Mouse (Mus musculus) gastrocnemius, postnatal 36 days (tissue): ENCODE results near the gene Vwa1. TPM values are rescaled to one million over a fixed set of nuclear protein-coding genes. Genes with fewer than 3 reads are reported as not detected.

Source experiments
- DNase-seq, 2 experiments: peaks; one replicate each; pipeline ENCODE4 v3.0.0; 2022
- intact Hi-C: fragments of 180-260 bp; cut with DNase I; formaldehyde crosslinking; loops from one replicate; pipeline ENCODE4 v1.15.1; 2025
- total RNA-seq, 2 experiments: library from RNA; stranded (reverse); gene quantifications; 2 replicates each; pipeline ENCODE4 v1.2.3; 2021

Gene Vwa1
- total RNA-seq, 2 experiments from 2014 or later: 4.6 to 4.7 TPM

DNA sequence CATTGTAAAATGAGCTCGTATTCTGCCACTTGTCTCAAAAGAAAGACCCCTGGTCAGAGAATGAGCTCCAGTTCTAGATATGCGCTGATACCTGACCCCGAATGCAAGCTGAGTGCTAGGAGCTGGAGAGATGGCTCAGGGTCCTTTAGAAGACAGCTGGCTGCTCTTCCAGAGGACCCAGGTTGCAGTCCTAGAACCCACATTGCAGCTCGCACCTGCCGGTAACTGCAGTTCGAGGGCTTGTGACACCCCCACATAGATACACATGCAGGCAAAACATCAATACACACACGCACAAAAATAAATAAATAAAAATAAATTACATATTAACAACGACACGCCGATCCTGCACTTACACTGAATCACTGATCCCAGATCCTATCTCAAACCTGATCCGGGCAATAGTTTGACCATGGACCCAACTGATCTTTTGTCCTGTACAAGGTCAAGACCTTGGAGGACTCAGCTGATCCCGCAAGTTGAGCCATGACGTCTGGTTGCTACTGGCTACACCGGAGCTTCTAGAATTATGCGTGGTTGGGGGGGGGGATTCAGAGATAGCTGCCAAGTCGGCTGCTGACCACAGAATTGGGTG, 9.1 kb upstream of the Vwa1 start:
- intact Hi-C loops: loop anchor here (1.0 kb wide), 1 partner anchor 13 kb away; no protein-coding TSS in a partner anchor
- DNase-seq: no peak

DNA sequence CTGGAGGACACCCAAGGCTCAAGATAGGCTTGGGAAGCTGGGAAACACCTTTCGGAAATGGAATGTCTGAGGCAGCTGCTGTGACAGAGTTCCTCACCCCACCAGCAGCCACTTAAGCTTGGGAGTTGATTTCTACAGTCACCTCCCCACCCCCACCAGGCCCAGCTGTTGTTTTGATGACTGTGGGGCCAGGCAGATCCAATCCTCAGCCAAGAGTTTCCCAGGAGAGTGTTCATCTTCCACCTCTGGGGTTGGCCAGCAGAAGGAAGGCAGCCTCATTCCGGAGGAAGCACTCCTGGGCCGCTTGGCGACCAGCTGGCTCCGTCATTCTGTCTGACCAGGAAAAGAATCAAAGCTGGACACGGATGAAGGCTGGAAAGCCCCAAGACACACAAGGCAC, 6.4 kb upstream of the Vwa1 start:
- peak; percentile 79 to 87 for DNase-seq
- intact Hi-C loops: no loop called here

DNA sequence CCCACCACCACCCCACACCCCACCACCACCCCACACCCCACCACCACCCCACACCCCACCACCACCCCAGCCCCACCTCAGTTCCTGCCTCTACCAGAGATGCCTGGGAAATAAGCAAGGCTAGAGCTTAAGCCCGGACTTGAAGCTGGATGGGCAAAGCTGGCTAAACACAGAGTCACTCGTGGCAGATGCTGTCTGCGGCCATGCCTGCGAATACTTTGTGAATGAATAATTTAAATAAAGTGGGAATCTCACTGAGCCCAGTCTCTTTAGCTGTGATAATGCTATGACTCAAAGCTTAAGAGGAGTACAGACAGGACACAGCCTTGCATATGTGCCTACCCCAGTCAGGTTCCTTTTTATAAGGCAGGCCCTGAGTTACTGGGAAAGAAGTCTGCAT, 5.0 kb upstream of the Vwa1 start:
- intact Hi-C loops: no loop called here
- DNase-seq: no peak

DNA sequence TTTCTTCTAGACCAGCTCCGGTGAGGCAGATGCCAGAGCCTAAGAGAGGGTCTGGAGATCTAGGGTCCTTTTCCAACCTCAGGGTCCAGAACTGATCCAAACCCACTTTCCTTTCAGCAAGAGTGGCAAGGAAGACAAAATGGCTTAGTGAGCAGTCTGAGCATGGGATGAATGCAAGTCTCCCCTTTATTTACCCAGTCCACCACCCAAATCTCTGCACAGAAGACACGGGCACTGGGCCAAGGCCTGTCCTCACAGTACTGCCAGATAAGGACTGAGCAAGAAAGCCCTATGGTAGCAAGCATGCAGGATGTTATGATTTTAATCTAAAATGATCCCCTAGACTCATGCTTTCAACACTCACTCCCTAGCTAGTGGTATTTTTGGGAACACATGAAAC, 3.3 kb upstream of the Vwa1 start:
- DNase-seq: no peak
- intact Hi-C loops: no loop called here

DNA sequence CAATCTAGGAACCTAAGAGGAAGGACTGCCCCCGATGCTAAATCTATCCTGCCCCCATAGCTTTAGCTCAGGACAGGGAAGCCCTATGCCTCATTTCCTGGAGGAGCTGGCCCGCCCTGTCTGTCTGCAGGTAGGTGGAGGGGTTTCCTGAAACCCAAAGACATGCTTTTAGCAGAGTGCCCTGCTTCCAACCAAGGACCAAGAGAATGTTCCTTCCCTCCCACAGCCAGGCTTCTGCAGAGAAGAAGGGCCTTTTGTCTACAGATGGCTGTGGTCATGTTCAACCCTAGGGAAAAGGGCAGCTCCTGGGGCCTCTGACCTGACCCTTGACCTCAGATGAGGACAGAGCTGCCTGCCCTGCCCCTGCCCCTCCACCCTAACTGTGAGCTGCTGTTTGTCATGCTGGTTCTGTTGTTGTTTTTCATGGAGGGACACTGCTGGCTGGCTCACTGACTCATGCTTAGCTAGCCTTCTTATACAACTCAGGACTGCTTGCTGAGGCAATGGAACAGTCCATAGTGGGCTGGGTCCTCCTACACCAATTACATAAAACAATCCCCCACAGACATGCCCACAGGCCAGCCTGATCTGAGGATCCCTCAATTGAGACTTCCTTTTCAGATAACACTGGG, 2.3 kb upstream of the Vwa1 start:
- intact Hi-C loops: no loop called here
- DNase-seq: no peak

DNA sequence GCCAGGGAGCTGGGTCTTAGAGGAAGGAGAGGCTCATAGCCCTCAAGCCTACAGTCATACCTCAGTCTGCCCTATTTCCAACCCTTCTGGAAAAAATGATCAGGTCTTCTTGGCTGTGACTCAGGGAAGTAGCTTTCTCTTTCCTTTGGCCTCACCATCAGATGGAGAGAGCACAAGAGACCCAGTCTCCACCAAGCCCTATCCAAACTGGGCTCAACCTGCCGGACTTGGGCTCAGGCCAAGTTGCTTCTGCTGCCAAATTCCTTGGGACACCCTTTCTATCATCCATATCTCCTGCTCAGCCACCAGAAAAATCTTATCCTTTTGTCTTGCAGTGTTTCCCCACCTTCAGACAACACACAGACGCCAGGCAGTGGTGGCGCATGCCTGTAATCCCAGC, 1.4 kb upstream of the Vwa1 start:
- intact Hi-C loops: no loop called here
- DNase-seq: peak; percentile 39 to 46

DNA sequence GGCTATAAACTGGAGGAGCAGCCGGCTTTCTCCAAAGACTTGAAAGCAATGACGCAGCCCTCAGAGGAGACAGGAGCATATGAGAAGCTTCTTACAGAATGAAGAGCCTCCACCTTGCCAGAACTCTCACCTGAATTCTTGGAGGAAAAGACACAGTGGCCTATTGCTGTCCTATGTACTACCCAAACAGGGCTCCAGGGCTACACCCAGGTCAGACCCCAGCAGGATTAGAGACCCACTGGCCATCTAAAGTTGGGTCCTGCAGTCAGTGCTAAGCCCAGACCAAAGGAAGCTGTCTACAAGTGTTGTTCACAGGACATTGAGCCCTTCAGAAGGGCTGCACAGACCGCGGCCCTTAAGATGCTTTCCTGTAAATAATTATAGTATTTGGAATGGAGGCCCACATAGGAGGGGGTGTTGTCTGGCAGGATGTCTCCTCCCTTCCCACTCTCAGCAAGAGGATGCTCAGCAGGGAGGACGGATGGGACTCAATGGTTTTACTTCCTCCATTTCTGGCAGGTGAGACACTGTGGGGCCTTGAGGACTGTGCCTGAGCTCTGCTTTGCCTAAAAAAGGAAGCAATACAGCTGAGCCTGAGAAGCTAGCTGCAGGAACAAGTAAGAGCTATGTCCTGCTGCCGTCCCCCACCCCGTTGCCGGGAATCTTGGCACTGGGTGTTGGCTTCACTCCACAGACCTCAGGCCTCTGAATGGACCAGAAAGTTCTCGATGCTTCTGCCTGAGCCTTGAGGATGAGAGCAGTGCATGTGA, 658 bp upstream of the Vwa1 start:
- peak; percentile 62 to 64 for DNase-seq
- intact Hi-C loops: no loop called here

DNA sequence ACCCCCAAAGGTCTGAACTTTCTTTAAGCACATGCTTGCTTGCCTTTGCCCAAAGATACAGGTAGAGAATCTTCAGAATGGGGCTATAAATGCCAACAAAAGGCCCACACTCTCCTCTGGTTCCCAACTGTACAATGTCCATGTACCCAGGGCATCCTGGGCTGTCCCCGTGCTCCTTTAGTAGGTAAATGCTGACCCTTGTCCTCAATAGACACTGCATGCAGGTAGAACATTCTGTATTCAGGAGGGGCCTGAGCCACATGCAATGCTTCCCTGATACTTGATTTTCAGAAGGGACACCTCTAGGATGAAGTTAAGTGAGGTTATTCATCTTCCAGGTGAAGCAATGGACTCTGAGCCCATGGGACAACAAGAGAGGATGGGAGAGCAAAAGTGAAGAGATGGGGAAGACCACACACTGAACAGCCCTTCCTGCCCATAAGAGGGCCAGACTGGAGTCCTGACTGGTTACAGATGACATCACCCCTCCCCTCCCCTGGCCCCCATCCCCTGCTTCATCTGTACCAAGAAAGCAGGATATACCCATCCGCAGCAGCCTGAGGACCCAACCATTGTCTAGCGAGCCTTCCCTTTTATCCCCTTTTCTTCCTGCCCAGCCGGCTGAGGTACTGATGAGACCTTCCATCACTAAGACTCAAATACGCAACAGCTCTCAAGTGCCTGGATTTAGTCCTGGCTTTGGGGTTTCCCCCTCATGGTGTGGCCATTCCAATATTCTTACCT, 991 bp downstream of the Vwa1 start:
- DNase-seq: no peak
- intact Hi-C loops: no loop called here

DNA sequence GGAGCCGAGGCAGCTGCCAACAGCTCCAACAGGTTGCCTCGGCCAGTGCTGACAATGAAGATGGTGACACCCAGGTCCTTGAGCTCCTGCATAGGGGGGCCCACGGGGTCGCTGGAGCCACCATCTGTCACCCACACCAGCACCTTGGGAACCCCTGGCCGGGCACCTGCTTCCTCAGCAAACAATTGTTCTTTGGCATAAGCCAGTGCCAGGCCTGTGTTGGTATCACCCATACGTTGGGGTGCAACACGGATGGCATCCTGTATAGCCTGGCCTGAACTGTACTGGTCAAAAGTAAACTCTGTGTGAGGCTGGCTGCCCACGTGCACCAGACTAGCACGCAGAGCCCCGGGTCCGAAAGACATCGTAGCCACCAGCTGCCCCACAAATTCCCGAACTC, 1.7 kb downstream of the Vwa1 start:
- intact Hi-C loops: no loop called here

DNA sequence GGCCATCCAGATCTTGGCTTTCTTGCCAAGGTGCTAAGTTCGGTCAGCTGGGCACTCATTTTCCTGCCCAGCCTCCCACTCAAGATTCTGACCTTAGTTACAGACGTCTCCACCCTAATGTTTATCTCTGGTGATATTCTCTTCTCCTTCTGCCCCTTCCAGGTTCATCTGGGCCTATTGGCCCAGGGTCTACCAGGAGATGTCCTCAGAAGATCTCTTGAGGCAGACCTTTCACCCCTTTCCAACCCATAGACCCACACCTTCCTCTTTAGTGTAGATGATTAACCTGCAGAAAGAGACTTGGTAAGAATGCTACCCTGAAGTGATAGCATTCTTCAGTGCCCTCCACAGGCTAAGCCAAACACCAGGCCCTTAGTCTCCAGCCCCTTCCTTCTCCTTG, 2.8 kb downstream of the Vwa1 start:
- intact Hi-C loops: no loop called here
- no peak for DNase-seq

More for the DNA sequence above, 1.7 kb downstream of the Vwa1 start:
- no peak for DNase-seq

DNA sequence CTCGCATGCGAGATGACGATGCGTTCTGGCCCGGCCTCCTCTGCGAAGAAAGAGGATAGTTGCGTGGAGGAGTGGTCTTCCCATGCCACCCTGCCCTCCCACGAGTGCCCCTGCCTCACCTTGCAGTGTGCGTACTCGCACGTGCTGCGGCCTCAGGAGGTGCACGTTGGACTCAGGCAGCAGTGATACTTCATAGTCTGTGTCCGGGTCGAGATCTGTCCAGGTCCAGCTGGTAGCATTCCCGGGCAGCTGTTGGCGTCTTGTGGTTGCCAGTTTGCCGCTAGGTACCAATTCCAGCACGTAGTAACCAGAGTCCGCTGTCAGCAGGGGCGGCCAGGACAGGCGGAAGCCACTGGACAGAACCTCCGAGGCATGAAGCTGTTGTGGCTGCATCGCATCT, 3.9 kb downstream of the Vwa1 start:
- intact Hi-C loops: loop anchor here (1.0 kb wide), 1 partner anchor 13 kb away; no protein-coding TSS in a partner anchor

DNA sequence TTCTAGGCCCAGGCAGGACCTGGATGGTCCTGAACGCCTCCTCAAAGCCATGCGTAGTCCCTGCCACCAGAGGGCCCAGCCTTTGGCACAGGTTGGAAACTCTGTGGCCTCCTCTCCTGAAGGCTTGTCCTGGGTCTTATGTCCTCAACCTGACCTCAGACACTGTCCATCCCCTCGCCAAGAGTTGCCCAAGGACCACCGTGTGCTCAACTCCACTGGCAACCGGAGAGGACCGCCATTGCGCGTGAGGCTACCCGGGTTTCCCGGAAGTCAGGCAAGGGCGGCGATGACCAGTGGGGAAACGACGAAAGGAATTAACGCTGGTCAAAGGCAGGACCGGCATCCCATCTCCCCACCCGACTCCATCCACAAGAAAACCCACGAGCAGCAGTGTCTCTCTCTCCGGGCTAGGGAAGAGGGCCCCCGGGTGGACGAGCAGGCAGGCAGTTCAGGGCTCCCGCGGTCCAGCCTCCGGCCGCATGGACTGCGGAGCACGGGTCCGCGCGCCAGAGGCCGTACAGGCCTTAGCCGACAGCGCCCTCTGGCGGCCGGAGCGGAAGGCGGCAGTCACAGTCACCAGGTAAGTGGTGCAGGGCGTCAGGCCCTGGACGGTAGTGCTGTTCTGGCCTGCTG, 4.5 kb downstream of the Vwa1 start:
- intact Hi-C loops: loop anchor here (1.0 to 5.0 kb wide), 2 partner anchors 13 to 48 kb away; no protein-coding TSS in a partner anchor
- peak; percentile 87 to 90 for DNase-seq

More for the DNA sequence above, 3.9 kb downstream of the Vwa1 start:
- peak; percentile 62 to 75 for DNase-seq

DNA sequence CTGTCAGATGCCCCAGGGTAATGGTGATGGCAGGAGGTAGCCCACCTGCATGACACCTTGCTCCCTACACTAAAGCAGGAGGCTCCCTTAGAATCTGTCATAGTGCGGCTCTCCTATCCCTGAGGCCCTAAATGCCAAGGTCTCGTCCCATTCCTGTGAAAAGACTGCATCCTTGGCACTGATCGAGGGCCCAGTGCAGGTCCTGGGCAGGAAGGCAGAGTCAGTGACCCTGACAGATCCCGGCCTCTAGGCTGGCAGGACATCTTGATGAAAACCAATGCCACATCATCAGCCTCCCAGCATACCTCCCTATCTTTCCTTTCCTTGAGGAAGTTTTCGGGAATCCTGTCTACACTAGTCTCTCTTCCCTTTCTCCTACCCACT, 5.0 kb downstream of the Vwa1 start:
- intact Hi-C loops: loop anchor here (5.0 kb wide), 1 partner anchor 47 kb away; no protein-coding TSS in a partner anchor

DNA sequence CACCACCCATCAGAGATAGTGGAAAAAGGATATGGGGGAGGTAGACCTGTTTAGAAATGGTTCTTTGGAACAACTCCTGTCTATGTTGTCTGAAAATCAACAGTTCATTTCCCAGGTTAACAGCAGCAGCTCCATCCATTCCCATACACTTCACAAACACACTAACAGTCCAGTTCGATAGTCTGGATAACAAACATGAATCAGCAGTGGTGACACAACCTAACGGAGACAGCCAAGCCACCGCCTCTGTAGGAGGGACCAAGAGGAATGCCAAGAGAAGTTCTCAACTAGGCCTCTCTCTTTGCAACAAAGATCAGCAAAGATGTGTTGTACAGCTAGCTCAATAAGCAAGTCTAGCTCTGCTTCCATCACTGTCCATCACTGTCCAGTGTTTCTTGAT, 12.1 kb downstream of the Vwa1 start:
- no peak for DNase-seq
- intact Hi-C loops: no loop called here

More for the DNA sequence above, 5.0 kb downstream of the Vwa1 start:
- DNase-seq: no peak

DNA sequence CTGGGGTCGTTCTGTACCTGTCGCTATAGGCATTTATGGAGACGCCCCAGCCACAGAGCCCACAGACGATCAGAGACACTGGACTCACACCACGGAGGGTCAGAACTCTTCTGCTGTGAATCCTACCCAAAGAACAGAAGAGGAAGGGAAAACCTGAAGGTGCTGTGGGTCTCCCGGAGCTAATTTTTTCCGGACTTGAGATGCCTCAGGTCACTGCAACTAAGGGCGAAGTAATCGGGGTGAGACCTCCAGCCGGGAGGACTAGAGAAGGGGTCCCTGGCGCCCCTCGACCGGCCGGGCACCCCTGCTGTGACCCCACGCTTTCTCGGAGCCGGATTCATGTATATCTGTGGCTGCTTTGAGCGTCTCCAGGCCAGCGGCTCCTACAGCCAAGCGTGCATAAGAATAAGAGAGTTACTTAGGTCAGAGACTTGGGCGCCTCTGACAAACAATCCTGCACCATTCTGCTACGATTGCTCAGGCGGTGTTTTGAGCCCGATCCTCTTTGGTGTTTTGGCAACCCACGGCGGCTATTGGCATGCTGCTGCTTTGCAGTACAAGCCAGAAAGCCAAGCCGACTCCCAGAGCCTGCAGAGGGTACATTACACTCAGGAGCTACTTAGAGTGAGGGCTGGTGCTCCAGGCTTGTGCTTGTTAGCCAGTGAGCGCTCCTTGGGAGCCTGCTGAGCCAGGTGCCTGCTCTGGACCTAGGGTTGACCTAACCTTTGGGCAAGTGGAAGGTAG, 13.0 kb downstream of the Vwa1 start:
- no peak for DNase-seq
- intact Hi-C loops: no loop called here

DNA sequence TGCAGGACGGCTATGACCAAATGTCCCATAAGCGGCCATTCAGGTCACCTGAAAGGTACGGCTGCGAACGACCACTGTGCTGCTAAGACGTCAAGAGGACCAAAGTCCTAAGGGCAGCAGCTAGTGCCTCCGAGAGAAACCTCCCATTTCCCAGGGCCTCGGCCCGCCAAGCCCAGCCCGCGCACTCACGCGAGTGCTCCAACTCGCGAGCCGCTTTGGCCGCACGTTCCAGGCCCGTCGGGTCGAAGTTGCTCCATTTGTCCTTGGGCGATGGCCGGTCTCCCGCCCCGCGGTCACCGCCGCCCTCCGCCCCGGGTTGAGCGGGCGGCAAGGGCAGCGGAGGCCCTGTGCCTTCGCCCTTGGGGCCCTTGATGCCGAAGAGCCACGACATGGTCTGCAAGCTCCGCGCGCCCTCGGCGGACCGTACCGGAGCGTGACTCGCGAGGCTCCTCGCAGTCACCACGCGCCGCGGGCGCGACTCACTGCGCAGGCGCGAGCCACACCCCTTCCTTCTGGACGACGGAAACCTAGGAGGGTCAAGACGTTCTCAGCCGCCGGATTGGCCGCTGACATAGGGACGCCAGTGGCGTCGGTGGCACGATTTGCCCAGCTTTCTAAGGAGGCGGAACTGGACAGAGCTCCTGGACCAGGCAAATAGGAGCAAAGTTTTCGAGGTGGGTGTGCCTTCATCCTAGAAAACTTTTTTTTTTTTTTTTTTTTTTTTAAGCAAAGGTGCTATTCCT, 13.7 kb downstream of the Vwa1 start, which contains the start of gene Atad3a:
Gene Atad3a, minus strand, starts transcription at position 481 of the 743 bp plus-strand sequence.
- peak; percentile 95 for DNase-seq
- intact Hi-C loops: no loop called here

DNA sequence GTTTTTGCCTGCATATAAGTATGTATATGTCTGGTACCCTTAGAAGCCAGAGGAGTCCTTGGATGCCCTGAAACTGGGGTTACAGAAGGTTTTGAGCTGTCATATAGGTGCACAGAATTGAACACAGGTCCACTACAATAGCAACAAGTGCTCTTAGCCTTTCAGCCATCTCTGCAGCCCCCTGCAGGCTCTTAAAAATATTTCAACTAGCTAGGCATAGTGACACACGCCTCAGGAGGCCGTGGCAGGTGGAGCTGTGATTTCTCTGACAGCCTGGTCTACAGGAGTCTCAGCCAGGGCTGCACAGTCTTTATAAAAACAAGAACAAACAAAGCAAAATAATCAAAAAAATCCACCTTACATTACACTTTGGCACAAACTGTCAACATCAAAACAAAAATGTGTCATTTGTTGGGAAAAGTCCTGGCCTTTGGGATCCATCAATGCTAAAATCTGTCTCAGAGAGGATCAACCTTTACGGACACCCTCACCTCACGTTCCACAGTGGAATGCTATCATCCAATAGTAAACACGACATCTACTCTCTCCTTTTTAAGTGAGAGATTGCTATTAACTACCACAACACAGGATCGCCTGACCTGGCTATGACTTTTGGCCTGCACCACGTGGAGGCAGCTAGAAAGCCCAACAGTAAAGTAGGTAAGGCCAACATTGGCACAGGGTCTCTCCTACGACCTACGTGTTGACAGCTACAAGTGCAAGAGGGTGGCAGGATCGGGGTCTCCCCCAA, 14.5 kb downstream of the Vwa1 start:
- intact Hi-C loops: no loop called here
- DNase-seq: no peak

DNA sequence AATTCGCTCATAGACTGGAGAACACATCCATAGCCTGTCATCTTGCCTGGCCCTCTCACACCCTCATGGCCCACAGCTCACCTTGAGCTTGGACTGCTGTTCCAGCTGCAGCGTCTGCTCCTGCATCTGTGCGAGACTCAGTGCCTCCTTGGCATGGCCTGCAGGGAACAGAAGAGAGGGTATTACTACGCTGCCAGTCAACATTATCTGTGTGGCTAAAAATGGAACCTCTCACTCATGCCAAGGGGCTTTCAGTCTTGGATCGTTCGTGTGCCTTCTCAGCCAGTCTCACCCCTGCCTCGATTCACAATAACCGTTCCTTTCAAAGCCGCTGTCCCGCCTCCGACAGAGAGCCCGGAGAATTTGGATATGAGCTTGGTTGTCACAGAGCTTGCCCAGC, 17.5 kb downstream of the Vwa1 start:
- no peak for DNase-seq
- intact Hi-C loops: no loop called here
